Mouse (Mus musculus): Measurements from ENCODE around the gene Tiparp.

- TF ChIP-seq E2F4 (IDR thresholded peaks at IDR 0.05; ENCODE audit: insufficient read depth) = no peak
- no peak for TF ChIP-seq MYOG (IDR thresholded peaks at IDR 0.05; ENCODE audit: control insufficient read depth in 1 of 3, insufficient read depth in 1 of 3, insufficient read length in 2 of 3, low read depth in 2 of 3)
- no peak for TF ChIP-seq POLR2A (IDR thresholded peaks at IDR 0.05; ENCODE audit: insufficient read length, low read depth)
- TF ChIP-seq USF1 (IDR thresholded peaks at IDR 0.05; ENCODE audit: low read depth) = no peak
- no peak for TF ChIP-seq CEBPB (IDR thresholded peaks at IDR 0.05; ENCODE audit: insufficient read depth, poor library complexity, severe bottlenecking)
- no peak for TF ChIP-seq TCF12 (IDR thresholded peaks at IDR 0.05; ENCODE audit: insufficient read depth, poor library complexity, severe bottlenecking)
- TF ChIP-seq MYOD1 (IDR thresholded peaks at IDR 0.05; ENCODE audit: control insufficient read depth in 1 of 3, insufficient read length in 2 of 3, low read depth in 2 of 3) = no peak
- no peak for TF ChIP-seq MAX (IDR thresholded peaks at IDR 0.05; ENCODE audit: low read depth)
- TF ChIP-seq REST (IDR thresholded peaks at IDR 0.05; ENCODE audit: insufficient read depth, insufficient read length) = no peak
- TF ChIP-seq TCF3 (IDR thresholded peaks at IDR 0.05; ENCODE audit: insufficient read length, low read depth) = no peak
- TF ChIP-seq SRF (IDR thresholded peaks at IDR 0.05; ENCODE audit: control insufficient read depth, insufficient read length, low read depth) = no peak
These were observed 60.2 kb downstream of the Tiparp start for GRCm38 (mm10) chr3:65588424-65588823.

Data from myocyte (in vitro differentiated cells).